In the genomic region with DNA sequence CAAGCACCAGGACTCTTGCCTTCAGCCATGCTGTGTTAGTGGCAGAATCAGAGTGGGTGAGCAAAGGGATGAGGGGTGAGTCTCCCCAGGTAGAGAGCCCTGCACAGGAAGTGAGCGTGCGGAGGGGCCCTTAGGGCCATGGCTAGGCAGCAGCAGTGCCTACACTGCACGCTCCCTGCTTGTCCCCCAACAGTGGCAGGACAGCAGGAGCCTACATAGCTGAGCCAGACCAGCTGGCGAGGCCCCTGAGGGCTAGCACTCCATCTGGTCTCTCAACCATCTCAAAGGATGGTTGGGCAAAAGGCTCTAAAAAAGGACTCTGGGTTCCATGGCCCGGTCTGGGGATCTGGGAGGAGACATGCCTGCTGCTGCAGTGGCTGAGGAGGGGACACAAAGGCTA, we compare ENCODE assay signal across 15 mouse cellular contexts. TPM values are rescaled to one million over a fixed set of nuclear protein-coding genes. Genes with fewer than 3 reads are reported as not detected.
A peak's percentile ranks its signal among the peaks of the same experiment; 100 is the strongest.
DNase-seq lines count a peak whose midpoint lies in the region; ATAC-seq and TF ChIP-seq lines count a peak whose summit lies in the region.
"Had no signal": no experiment of that assay in that cellular context is flagged by ENCODE, and none has a peak within 500 bp of the region (broad histone marks: within the 10 kb centered on the region; RNA-seq: fewer than 3 reads in every experiment).

No protein-coding gene starts in this region.

- no peak for TF ChIP-seq POLR2A in ES-Bruce4 (IDR thresholded peaks at IDR 0.05; ENCODE audit: insufficient read depth, low read length)
- no peak for TF ChIP-seq POLR2A in cerebellum, adult 2 months (IDR thresholded peaks at IDR 0.05; ENCODE audit: borderline replicate concordance, insufficient read depth, low read length)

- no peak overlapping the region for H3K4me2 ChIP-seq in intestine, embryonic 16.5 days (ENCODE audit: low read depth, low read length)
- no peak overlapping the region for H3K4me2 ChIP-seq in intestine, postnatal 0 days (replicated peaks; ENCODE audit: low read depth)
- H3K4me2 ChIP-seq in lung, postnatal 0 days (replicated peaks; ENCODE audit: low read depth, low read length): no peak overlapping the region
- H3K4me2 ChIP-seq: embryonic facial prominence, embryonic 13.5 days; kidney, embryonic 15.5 days; limb, embryonic 13.5 days; midbrain, embryonic 12.5 days had no signal

- DNase-seq in cerebellum, adult 2 months: peak; percentile 76 to 82
- DNase-seq in right cerebral cortex, adult 2 months (ENCODE audit: low spot score in 2 of 2): no peak
- DNase-seq in lung, postnatal 0 days (ENCODE audit: low spot score): no peak
- DNase-seq: adrenal gland, adult 2 months had no signal

- no peaks in the 10 kb centered on the region for H3K4me1 ChIP-seq in intestine, embryonic 16.5 days (ENCODE audit: control insufficient read depth, insufficient read depth, low read length)
- H3K4me1 ChIP-seq in intestine, postnatal 0 days (replicated peaks; ENCODE audit: control insufficient read depth, insufficient read depth, low read length): no peaks in the 10 kb centered on the region
- H3K4me1 ChIP-seq in E14TG2a.4 (replicated peaks; ENCODE audit: low read depth, low read length) (peaks cover 69% of the 10 kb centered on the region), ES-Bruce4 (ENCODE audit: control insufficient read depth, insufficient read depth, low read length) (peaks cover 5% of the 10 kb centered on the region)
- H3K4me1 ChIP-seq in cerebellum, adult 2 months (ENCODE audit: control insufficient read depth, insufficient read depth, low read length): peaks cover 25% of the 10 kb centered on the region
- H3K4me1 ChIP-seq in lung, postnatal 0 days (ENCODE audit: insufficient read depth, low read depth, low read length): no peaks in the 10 kb centered on the region
- H3K4me1 ChIP-seq: midbrain, embryonic 12.5 days had no signal

- no peaks in the 10 kb centered on the region for H3K36me3 ChIP-seq in intestine, embryonic 16.5 days (ENCODE audit: control insufficient read depth, insufficient read depth, low read length)
- H3K36me3 ChIP-seq in intestine, postnatal 0 days (ENCODE audit: control insufficient read depth, insufficient read depth): no peaks in the 10 kb centered on the region
- peaks cover 24% of the 10 kb centered on the region for H3K36me3 ChIP-seq in E14TG2a.4 (ENCODE audit: insufficient read depth, low read length)
- no peaks in the 10 kb centered on the region for H3K36me3 ChIP-seq in ES-Bruce4 (ENCODE audit: control insufficient read depth, insufficient read depth, low read length, poor library complexity, severe bottlenecking)
- no peaks in the 10 kb centered on the region for H3K36me3 ChIP-seq in lung, postnatal 0 days (ENCODE audit: insufficient read depth, low read length)
- H3K36me3 ChIP-seq: embryonic facial prominence, embryonic 13.5 days; kidney, embryonic 15.5 days; limb, embryonic 13.5 days; midbrain, embryonic 12.5 days had no signal

- no peak for TF ChIP-seq EP300 in ES-Bruce4 (IDR thresholded peaks at IDR 0.05; ENCODE audit: insufficient read depth, low read depth, low read length)
- TF ChIP-seq EP300 in lung, postnatal 0 days (IDR thresholded peaks at IDR 0.05): no peak

- no peaks in the 10 kb centered on the region for H3K27me3 ChIP-seq in intestine, embryonic 16.5 days (replicated peaks; ENCODE audit: control insufficient read depth, insufficient read depth, low read length)
- H3K27me3 ChIP-seq in intestine, postnatal 0 days (replicated peaks; ENCODE audit: control insufficient read depth, insufficient read depth, low read length): no peaks in the 10 kb centered on the region
- H3K27me3 ChIP-seq in E14TG2a.4 (ENCODE audit: insufficient read depth, low read length) (no peaks in the 10 kb centered on the region), ES-Bruce4 (ENCODE audit: control insufficient read depth, insufficient read depth, low read length, poor library complexity, severe bottlenecking) (no peaks in the 10 kb centered on the region)
- H3K27me3 ChIP-seq in cerebellum, adult 2 months (ENCODE audit: control insufficient read depth, insufficient read depth, low read length): no peaks in the 10 kb centered on the region
- H3K27me3 ChIP-seq in lung, postnatal 0 days (replicated peaks; ENCODE audit: insufficient read depth, low read length): no peaks in the 10 kb centered on the region
- H3K27me3 ChIP-seq: embryonic facial prominence, embryonic 13.5 days had no signal

- H3K27ac ChIP-seq in intestine, embryonic 16.5 days (ENCODE audit: low read length): no peak overlapping the region
- no peak overlapping the region for H3K27ac ChIP-seq in intestine, postnatal 0 days (ENCODE audit: low read depth, low read length)
- H3K27ac ChIP-seq in ES-Bruce4 (ENCODE audit: insufficient read depth, low read length): peak overlapping the region; percentile 82
- H3K27ac ChIP-seq in cerebellum, adult 2 months (ENCODE audit: insufficient read depth, low read length): peak overlapping the region; percentile 69
- H3K27ac ChIP-seq in lung, postnatal 0 days (ENCODE audit: low read length): no peak overlapping the region
- H3K27ac ChIP-seq: embryonic facial prominence, embryonic 13.5 days; kidney, embryonic 15.5 days; left cerebral cortex, adult 2 months; limb, embryonic 13.5 days; midbrain, embryonic 12.5 days had no signal

- TF ChIP-seq CTCF in intestine, postnatal 0 days (IDR thresholded peaks at IDR 0.05; ENCODE audit: low read depth): no peak
- TF ChIP-seq CTCF in E14TG2a.4 (conservative IDR thresholded peaks at IDR 0.05; ENCODE audit: low read length): no peak
- TF ChIP-seq CTCF in ES-Bruce4 (IDR thresholded peaks at IDR 0.05; ENCODE audit: low read depth, low read length): no peak
- TF ChIP-seq CTCF in cerebellum, adult 2 months (IDR thresholded peaks at IDR 0.05; ENCODE audit: borderline replicate concordance, insufficient read depth, low read depth, low read length): no peak
- TF ChIP-seq CTCF in lung, postnatal 0 days (IDR thresholded peaks at IDR 0.05): no peak

- WGBS in intestine, embryonic 16.5 days: 69% methylated on average over 5 of the region's 5 CpGs
- WGBS in intestine, postnatal 0 days: 78% methylated on average over 5 of the region's 5 CpGs
- WGBS in cerebellum, adult 2 months: 10% methylated on average over 5 of the region's 5 CpGs
- WGBS in lung, postnatal 0 days: 76% methylated on average over 5 of the region's 5 CpGs

- H3K9ac ChIP-seq in intestine, embryonic 16.5 days (ENCODE audit: low read depth, low read length): peak overlapping the region; percentile 14; the same call in 1 of the 2 replicates
- no peak overlapping the region for H3K9ac ChIP-seq in intestine, postnatal 0 days (ENCODE audit: low read depth, low read length)
- H3K9ac ChIP-seq in ES-Bruce4 (ENCODE audit: low read depth, poor library complexity, severe bottlenecking): peak overlapping the region; percentile 41
- H3K9ac ChIP-seq in lung, postnatal 0 days (replicated peaks; ENCODE audit: low read depth): no peak overlapping the region
- H3K9ac ChIP-seq: embryonic facial prominence, embryonic 13.5 days; kidney, embryonic 15.5 days; limb, embryonic 13.5 days; midbrain, embryonic 12.5 days had no signal

- no peak for ATAC-seq in intestine, embryonic 16.5 days
- no peak for ATAC-seq in intestine, postnatal 0 days
- no peak for ATAC-seq in lung, postnatal 0 days

- no peak overlapping the region for H3K4me3 ChIP-seq in intestine, embryonic 16.5 days (ENCODE audit: low read length)
- H3K4me3 ChIP-seq in intestine, postnatal 0 days (ENCODE audit: low read depth, low read length): no peak overlapping the region
- H3K4me3 ChIP-seq in E14TG2a.4 (replicated peaks; ENCODE audit: low read length): peak overlapping the region; percentile 13
- no peak overlapping the region for H3K4me3 ChIP-seq in ES-Bruce4 (ENCODE audit: low read depth, low read length)
- H3K4me3 ChIP-seq in cerebellum, adult 2 months (replicated peaks; ENCODE audit: insufficient read depth, low read depth, low read length): no peak overlapping the region
- H3K4me3 ChIP-seq in lung, postnatal 0 days (ENCODE audit: low read depth, low read length): no peak overlapping the region
- H3K4me3 ChIP-seq: embryonic facial prominence, embryonic 13.5 days; kidney, embryonic 15.5 days; left cerebral cortex, adult 2 months; limb, embryonic 13.5 days; midbrain, embryonic 12.5 days had no signal

- no peaks in the 10 kb centered on the region for H3K9me3 ChIP-seq in intestine, embryonic 16.5 days (ENCODE audit: control insufficient read depth, low read length)
- H3K9me3 ChIP-seq in intestine, postnatal 0 days (ENCODE audit: control insufficient read depth): no peaks in the 10 kb centered on the region
- H3K9me3 ChIP-seq in E14TG2a.4 (ENCODE audit: low read length): no peaks in the 10 kb centered on the region
- no peaks in the 10 kb centered on the region for H3K9me3 ChIP-seq in ES-Bruce4 (replicated peaks; ENCODE audit: control insufficient read depth, insufficient read depth, low read length, poor library complexity, severe bottlenecking)
- no peaks in the 10 kb centered on the region for H3K9me3 ChIP-seq in lung, postnatal 0 days (ENCODE audit: low read length)
- H3K9me3 ChIP-seq: embryonic facial prominence, embryonic 13.5 days; kidney, embryonic 15.5 days; limb, embryonic 13.5 days; midbrain, embryonic 12.5 days had no signal

RNA-seq across cellular contexts. Expression of a gene that starts 26.9 kb away (rescaled TPM):
- polyA plus RNA-seq in intestine, embryonic 16.5 days (2015; fragmentation: Nextera tagmentation; extraction: Ambion mirVana): 1.6 TPM in 1 of 2 replicates, not detected in the other
- 0.61 and 0.72 TPM in 2 replicates for polyA plus RNA-seq in intestine, postnatal 0 days (2015; fragmentation: Nextera tagmentation; extraction: Ambion mirVana)
- 15.8 and 17.1 TPM in 2 replicates for polyA plus RNA-seq in ES-Bruce4 (2011; ENCODE audit: insufficient read depth, insufficient read length, low read depth, missing spikeins)
- polyA plus RNA-seq in cerebellum, adult 2 months (2012; rRNA removed): 0.38 TPM in 1 of 2 replicates, not detected in the other
- not detected in 2 replicates for polyA plus RNA-seq in lung, postnatal 0 days (2015; fragmentation: Nextera tagmentation; extraction: Ambion mirVana)
- polyA plus RNA-seq: embryonic facial prominence, embryonic 13.5 days; heart, embryonic 16.5 days; limb, embryonic 13.5 days; lung, adult 2 months had no signal

RNA-seq across cellular contexts. Expression of a gene that starts 28.3 kb away (rescaled TPM):
- 35.6 and 37.8 TPM in 2 replicates for polyA plus RNA-seq in intestine, embryonic 16.5 days (2015; fragmentation: Nextera tagmentation; extraction: Ambion mirVana)
- polyA plus RNA-seq in intestine, postnatal 0 days (2015; fragmentation: Nextera tagmentation; extraction: Ambion mirVana): 26.9 and 29.1 TPM in 2 replicates
- polyA plus RNA-seq in ES-Bruce4 (2011; ENCODE audit: insufficient read depth, insufficient read length, low read depth, missing spikeins): 43.6 and 44.5 TPM in 2 replicates
- 41.6 and 43.7 TPM in 2 replicates for polyA plus RNA-seq in cerebellum, adult 2 months (2012; rRNA removed)
- polyA plus RNA-seq in lung, postnatal 0 days (2015; fragmentation: Nextera tagmentation; extraction: Ambion mirVana): 31.1 and 31.2 TPM in 2 replicates

RNA-seq across cellular contexts. Expression of a gene that starts 46.6 kb away (rescaled TPM):
- polyA plus RNA-seq in intestine, embryonic 16.5 days (2015; fragmentation: Nextera tagmentation; extraction: Ambion mirVana): 70.2 and 79.2 TPM in 2 replicates
- 40.7 and 43.7 TPM in 2 replicates for polyA plus RNA-seq in intestine, postnatal 0 days (2015; fragmentation: Nextera tagmentation; extraction: Ambion mirVana)
- 66.8 and 72.5 TPM in 2 replicates for polyA plus RNA-seq in ES-Bruce4 (2011; ENCODE audit: insufficient read depth, insufficient read length, low read depth, missing spikeins)
- 26.9 and 28.2 TPM in 2 replicates for polyA plus RNA-seq in cerebellum, adult 2 months (2012; rRNA removed)
- polyA plus RNA-seq in lung, postnatal 0 days (2015; fragmentation: Nextera tagmentation; extraction: Ambion mirVana): 99.9 and 103 TPM in 2 replicates

Comparison
In these comparisons a context has a peak if more than half of its experiments do, and no peak if none do; other contexts are left out.
1. H3K9ac ChIP-seq: peak in intestine, embryonic 16.5 days (single experiment) and ES-Bruce4 (single experiment); none in intestine, postnatal 0 days (single experiment) and lung, postnatal 0 days (single experiment).
2. H3K27ac ChIP-seq: peak in ES-Bruce4 (single experiment) and cerebellum, adult 2 months (single experiment); none in intestine, embryonic 16.5 days (single experiment), intestine, postnatal 0 days (single experiment) and lung, postnatal 0 days (single experiment).
3. DNase-seq: peak in cerebellum, adult 2 months (2 of 2); none in right cerebral cortex, adult 2 months (0 of 2) and lung, postnatal 0 days (single experiment).